Mouse (Mus musculus) left cerebral cortex, adult 8-10 months (tissue): ENCODE measurements around the gene Prc1. TPM values are rescaled to one million over a fixed set of nuclear protein-coding genes. Genes with fewer than 3 reads are reported as not detected.
"Not testable (repeated sequence)": the region's sequence is repeated elsewhere in the genome, so short reads cannot be mapped to it uniquely, and the experiment has no call there.

Experiments used
- DNase-seq, 2 experiments: peaks; one replicate each; pipeline ENCODE4 v3.0.0; 2022; ENCODE audit warnings: low spot score in 2 of 2
- total RNA-seq, 4 experiments: library from RNA; stranded (reverse); gene quantifications; 2 replicates each; pipeline ENCODE4 v1.2.4; 2022

Gene Prc1
- total RNA-seq, 4 experiments from 2014 or later: 0.51 to 1.8 (median 1.7) TPM

DNA sequence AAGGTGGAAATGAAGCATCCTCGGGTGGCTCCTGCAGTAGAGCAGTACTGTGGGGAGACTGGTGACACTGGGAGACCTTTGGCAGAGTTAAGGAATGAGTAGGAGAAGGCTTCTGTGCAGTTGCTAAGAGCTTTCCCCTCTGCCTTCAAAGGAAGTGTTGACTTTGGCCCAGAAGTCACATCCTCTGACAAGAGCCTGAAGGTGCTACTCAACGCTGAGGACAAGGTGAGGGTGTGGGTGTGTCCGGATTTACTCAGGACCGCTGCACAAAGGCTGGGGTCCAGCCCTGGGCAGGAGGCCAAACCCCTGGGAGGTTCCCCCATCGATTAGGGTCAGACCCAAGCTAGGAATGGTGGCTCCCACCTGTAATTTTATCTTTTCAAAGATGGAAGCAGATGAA, 9.9 kb upstream of the Prc1 start:
- no peak for DNase-seq

- no peak for DNase-seq
These were observed 8.5 kb upstream of the Prc1 start for GRCm38 (mm10) chr7:80285725-80286124.

DNA sequence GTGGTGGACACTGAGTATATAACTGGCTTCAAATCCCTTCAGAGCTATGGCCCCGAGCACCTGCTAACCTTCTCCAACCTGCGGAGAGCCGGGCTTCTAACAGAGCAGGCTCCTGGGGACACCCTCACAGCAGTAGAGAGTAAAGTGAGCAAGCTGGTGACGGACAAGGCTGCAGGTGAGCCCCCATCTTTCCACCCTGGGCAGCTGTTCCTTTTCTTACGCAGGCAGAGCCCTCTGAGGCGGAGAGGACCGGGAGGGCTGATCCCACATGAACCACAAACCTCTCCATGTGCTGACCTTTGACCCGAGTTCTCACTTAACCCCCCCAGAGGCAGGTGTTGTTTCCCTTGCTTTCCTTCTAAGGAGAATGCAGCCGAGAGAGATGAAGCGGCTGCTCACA, 6.5 kb upstream of the Prc1 start:
- DNase-seq: no peak

- DNase-seq: no peak
These were observed 756 bp downstream of the Prc1 start for GRCm38 (mm10) chr7:80294764-80295648.

DNA sequence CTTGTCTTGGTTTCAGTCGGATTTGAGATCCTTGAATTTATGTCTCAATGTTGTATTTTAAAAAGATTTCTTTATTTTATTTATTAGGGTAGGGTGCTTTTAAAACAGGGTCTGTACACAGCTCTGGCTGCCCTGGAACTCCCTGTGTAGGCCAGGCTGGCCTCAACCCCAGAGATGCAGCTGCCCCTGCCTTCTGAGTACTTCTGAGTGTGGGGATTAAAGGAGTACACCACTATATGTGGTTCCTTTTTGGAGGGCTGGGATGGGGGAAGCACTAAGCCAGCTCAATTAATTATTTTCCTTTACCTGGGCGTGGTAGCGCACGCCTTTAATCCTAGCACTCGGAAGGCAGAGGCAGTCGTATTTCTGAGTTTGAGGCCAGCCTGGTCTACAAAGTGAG, 2.2 kb downstream of the Prc1 start:
- no peak for DNase-seq

- no peak for DNase-seq
These were observed 2.8 kb downstream of the Prc1 start for GRCm38 (mm10) chr7:80297041-80297440.

GRCm38 (mm10) chr7:80298754-80299153, 4.5 kb downstream of the Prc1 start:
- DNase-seq: no peak

DNA sequence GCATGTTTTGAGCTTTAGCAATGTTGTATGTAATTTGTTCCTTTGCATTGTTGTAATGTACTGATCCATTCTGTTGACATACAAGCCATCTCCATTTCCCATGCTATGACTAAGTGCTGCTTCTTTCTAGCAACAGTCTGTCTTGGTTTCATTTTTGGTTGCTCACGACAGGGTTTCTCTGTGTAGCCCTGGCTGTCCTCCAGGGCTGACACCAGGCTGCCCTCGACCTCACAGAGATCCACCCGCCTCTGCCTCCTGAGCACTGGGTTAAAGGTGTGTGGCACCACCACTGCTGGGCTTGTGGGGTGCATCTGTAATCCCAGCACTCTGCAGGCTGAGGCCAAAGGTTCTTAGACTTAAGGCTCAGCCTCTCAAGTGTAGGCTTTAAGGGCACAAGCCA, 5.3 kb downstream of the Prc1 start:
- DNase-seq: no peak

DNA sequence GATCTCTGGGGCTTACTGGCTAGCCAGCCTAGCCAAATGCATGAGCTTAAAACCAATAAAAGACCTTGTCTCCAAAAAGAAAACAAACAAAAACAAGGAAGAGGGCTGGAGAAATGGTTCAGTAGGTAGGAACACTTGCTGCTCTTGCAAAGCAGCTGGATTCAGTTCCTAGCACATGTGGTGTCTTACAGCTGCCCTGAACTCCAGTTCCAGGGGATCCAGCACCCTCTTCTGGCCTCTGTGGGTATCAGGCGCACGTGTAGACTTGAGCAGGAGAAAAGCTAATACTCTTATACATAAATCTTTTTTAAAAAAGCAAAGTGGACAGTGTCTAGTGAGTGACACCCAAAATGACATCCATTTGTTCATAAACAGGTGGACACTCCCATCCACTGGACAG, 7.3 kb downstream of the Prc1 start:
- no peak for DNase-seq

DNA sequence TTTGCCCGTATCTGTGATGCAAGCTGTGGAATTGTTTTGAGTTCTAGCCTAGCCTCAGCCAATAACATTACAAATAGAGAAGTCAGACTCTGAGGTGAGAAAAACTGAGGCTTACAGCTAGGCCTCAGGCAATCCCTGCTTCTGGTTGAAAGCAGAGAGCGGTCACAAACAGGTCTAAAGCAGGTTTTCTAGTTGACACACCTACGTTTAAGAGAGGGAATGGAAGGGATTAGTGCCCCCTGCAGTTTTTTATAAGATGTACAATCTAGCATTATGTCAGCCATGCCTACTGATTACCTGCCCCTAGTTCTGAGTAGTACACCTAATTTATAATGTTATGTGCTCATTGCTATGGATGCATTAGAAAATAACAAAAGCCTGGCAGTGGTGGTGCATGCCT, 13.5 kb downstream of the Prc1 start:
- no peak for DNase-seq

DNA sequence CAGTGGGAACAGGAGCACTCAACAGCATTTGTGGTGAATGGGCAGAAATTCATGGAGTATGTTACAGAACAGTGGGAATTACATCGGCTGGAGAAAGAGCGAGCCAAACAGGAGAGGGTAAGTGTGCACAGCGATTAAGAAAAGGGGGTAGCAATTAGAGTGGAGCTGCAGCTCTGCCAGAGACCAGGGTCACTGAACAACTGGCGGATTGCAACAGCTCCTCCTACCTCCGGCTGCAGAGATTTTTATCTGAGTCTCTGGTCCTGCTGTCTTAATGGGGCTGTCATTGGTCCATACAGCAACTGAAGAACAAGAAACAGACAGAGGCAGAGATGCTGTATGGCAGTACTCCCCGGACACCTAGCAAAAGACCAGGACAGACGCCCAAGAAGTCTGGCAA, 16.5 kb downstream of the Prc1 start:
- DNase-seq: no peak

- no peak for DNase-seq
These were observed 21.5 kb downstream of the Prc1 start for GRCm38 (mm10) chr7:80315733-80316132.

- DNase-seq: no peak
These were observed 23.3 kb downstream of the Prc1 start for GRCm38 (mm10) chr7:80317439-80318115.

DNA sequence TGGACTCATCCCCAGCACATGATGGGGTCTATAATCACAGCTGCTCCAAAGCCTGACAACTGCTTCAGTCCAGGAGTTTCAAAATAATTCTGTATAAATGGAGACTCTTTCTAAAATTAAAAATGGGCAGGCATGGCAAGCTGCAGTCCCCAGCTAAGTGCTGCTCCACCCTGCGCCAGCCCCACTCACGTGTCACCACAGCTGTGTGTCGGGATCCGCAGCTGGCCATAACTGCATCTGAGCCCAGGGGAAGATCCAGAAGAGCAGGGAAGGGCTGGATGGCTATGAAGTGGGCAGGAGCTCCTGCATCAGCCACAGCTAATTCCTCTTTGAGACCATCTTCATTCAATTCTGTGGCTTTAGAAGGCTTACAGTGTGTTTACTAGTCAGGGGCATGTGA, 24.4 kb downstream of the Prc1 start:
- no peak for DNase-seq

DNA sequence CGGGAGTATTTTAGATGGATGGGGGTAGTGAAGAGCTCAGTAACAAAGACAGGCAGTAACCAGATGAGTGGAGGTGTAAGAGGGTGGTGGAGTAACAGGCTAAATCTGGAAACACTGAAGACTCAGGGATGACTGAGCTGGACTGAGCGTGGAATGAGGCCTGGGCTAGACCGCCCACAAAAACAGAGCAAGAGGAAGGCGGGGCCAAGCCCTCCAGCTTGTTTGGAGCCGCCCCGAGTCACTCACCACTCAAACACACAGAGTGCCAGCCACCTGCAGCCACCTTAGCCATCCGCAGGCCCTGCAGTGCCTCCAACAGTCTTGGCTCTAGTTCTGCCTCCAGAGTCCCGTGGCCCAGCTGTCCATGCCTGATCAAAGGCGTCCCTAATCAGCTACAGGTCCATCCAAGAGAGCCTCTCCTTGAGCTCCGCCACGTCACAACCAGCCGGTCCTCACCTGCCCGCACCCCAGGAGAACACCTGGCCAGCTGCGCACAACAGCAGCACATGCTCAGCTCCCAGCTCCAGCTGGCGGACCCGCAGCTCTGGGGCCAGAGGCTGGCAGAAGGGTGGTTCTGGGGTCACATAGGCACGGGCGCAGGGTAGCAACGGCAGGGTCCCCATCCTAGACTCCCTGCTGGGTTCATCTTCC, 25.7 kb downstream of the Prc1 start:
- peak in 1 of 2 experiments; percentile 33 for DNase-seq

GRCm38 (mm10) chr7:80323336-80323735, 29.1 kb downstream of the Prc1 start:
- DNase-seq: no peak

DNA sequence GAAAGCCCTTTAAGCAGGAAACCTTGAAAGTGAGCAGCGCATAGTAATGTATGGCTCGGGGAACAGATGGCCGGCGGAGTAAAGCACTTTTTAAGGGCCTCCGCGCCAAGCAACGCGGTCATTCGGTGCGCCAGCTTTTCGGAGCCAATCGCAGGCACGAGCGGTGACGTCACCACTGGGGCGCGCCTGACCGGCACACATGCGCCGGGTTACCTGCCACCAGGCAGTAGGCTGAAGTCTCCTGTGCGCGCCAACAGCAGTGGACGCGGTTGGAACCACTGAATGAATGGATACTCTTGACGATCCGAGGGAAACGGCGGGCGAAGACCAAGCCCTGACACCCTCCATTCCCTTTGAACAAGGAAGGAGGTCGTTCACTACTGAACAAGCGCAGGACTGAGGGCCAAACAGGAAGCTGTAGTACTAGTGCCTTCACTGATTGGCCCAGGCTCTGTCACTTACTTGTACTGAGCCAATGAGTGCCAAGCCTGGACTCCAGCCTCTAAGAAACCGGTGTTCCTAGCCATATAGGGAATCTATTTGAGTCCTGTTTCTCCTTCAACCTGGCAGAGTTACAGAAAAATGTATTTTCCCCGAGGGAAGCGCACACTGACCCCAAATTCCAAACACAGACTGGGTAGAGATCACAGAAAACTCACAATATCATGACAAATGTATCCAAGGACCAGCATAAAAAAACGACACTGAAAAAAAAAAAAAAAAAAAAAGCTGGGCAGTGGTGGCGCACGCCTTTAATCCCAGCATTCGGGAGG, 30.0 kb downstream of the Prc1 start, which contains the start of gene Rccd1:
TSS of gene Rccd1 (minus strand) at position 412 of the 773 bp plus-strand sequence.
- DNase-seq: peak; percentile 94 to 95

DNA sequence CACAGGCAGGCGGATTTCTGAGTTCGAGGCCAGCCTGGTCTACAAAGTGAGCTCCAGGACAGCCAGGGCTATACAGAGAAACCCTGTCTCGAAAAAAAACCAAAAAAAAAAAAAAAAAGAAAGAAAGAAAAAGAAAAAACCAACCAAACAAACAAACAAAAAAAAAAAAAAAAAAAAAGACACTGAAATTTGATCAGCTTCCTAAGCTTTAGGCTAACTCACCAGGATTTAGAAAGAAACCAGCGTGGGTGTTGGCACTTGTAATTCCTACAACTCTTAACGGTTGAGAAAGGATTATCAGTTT, 30.5 kb downstream of the Prc1 start:
- not testable (repeated sequence) for DNase-seq

- no peak for DNase-seq
These were observed 31.1 kb downstream of the Prc1 start for GRCm38 (mm10) chr7:80325292-80325868.

- DNase-seq: no peak
These were observed 31.8 kb downstream of the Prc1 start for GRCm38 (mm10) chr7:80326076-80326475.

DNA sequence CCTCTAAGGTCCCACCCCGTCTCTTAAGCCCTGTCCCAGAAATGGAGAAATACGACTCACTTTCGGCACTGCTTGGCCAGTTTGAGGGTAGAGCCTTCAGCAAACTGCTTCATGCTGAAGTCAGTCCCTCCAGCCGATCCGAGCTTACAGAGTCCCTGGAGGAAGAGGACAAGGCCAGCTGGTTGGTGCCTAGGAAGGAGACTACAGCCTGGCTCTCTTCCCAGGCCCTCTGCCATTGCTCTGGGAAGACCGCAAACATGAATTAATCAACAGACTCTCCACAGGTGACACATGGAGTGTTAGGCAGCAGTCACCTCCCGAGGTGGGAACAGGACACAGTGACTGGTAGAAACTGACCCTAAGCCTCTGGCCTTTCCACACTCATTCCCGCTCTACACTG, 36.0 kb downstream of the Prc1 start:
- no peak for DNase-seq
